Mouse (Mus musculus) mouse trophoblast stem cell (cell line): ENCODE measurements around the gene Cav1.

ENCODE experiments used
- in situ Hi-C, 2 experiments: fragments of 300-500 bp; cut with MseI, MboI; formaldehyde crosslinking; loops; 2 replicates in 1 of 2; 3 replicates in 1 of 2; pipeline ENCODE4 v1.15.1; 2025

Gene Cav1

GRCm38 (mm10) chr6:17317167-17317524 lies 11.0 kb downstream of the Cav1 start:
- in situ Hi-C loops = no loop called here

GRCm38 (mm10) chr6:17317944-17318343 lies 11.8 kb downstream of the Cav1 start:
- in situ Hi-C loops = no loop called here

GRCm38 (mm10) chr6:17321976-17322375 lies 15.8 kb downstream of the Cav1 start:
- in situ Hi-C loops = no loop called here

- in situ Hi-C loops = no loop called here
Observed at GRCm38 (mm10) chr6:17327216-17327615, 21.1 kb downstream of the Cav1 start.

GRCm38 (mm10) chr6:17329801-17330200 lies 23.7 kb downstream of the Cav1 start:
- in situ Hi-C loops = no loop called here

GRCm38 (mm10) chr6:17337724-17338123 lies 31.6 kb downstream of the Cav1 start:
- in situ Hi-C loops = no loop called here

- in situ Hi-C loops = no loop called here
Observed at GRCm38 (mm10) chr6:17340406-17340805, 34.3 kb downstream of the Cav1 start.

GRCm38 (mm10) chr6:17348011-17348410 lies 41.9 kb downstream of the Cav1 start:
- in situ Hi-C loops = no loop called here

GRCm38 (mm10) chr6:17350803-17351202 lies 44.7 kb downstream of the Cav1 start:
- in situ Hi-C loops = loop anchor here in 1 of 2 experiments (10.0 kb wide), 1 partner anchor 326 kb away; no protein-coding TSS in a partner anchor

GRCm38 (mm10) chr6:17358896-17359690 lies 53.0 kb downstream of the Cav1 start:
- in situ Hi-C loops = loop anchor here (5.0 to 10.0 kb wide), 3 partner anchors 252 to 334 kb away; no protein-coding TSS in a partner anchor

GRCm38 (mm10) chr6:17362771-17363170 lies 56.6 kb downstream of the Cav1 start:
- in situ Hi-C loops = loop anchor here (5.0 kb wide), 1 partner anchor 225 kb away; no protein-coding TSS in a partner anchor

GRCm38 (mm10) chr6:17363446-17364179 lies 57.5 kb downstream of the Cav1 start:
- in situ Hi-C loops = loop anchor here (5.0 kb wide), 1 partner anchor 224 kb away; no protein-coding TSS in a partner anchor

- in situ Hi-C loops = no loop called here
Observed at GRCm38 (mm10) chr6:17374326-17374725, 68.2 kb downstream of the Cav1 start.

GRCm38 (mm10) chr6:17377371-17377770 lies 71.2 kb downstream of the Cav1 start:
- in situ Hi-C loops = no loop called here

GRCm38 (mm10) chr6:17380102-17380501 lies 74.0 kb downstream of the Cav1 start:
- in situ Hi-C loops = no loop called here

- in situ Hi-C loops = no loop called here
Observed at GRCm38 (mm10) chr6:17381690-17382089, 75.6 kb downstream of the Cav1 start.

- in situ Hi-C loops = no loop called here
Observed at GRCm38 (mm10) chr6:17385531-17385930, 79.4 kb downstream of the Cav1 start.

GRCm38 (mm10) chr6:17387991-17388710 lies 82.0 kb downstream of the Cav1 start:
- in situ Hi-C loops = no loop called here
